Mouse (Mus musculus) embryonic fibroblast, embryonic 13.5 days (primary cell): ENCODE data around the gene Prima1.

Source experiments
- CTCF ChIP-seq: IDR thresholded peaks from 2 replicates; pipeline ENCODE4 v1.5.1; 2011; ENCODE audit warnings: mild to moderate bottlenecking, control low read depth, low read length, moderate library complexity, borderline replicate concordance; ENCODE audit not compliant: insufficient read depth
- POLR2A ChIP-seq: IDR thresholded peaks from 2 replicates; pipeline ENCODE4 v1.6.1; 2011; ENCODE audit warnings: low read depth, mild to moderate bottlenecking, control low read depth, low read length, moderate library complexity

GRCm38 (mm10) chr12:103209581-103209980 is 32.4 kb downstream of the Prima1 start:
- TF ChIP-seq POLR2A (no peak), CTCF (no peak)
